Mouse (Mus musculus): ENCODE results near the gene Sepsecs. TPM values are rescaled to one million over a fixed set of nuclear protein-coding genes. Genes with fewer than 3 reads are reported as not detected.
A peak's percentile ranks its signal among the peaks of the same experiment; 100 is the strongest.
"Not testable (repeated sequence)": the region's sequence is repeated elsewhere in the genome, so short reads cannot be mapped to it uniquely, and the experiment has no call there.

Sepsecs gene
- 6.2 and 7.4 TPM in 2 replicates for polyA plus RNA-seq (2015; fragmentation: Nextera tagmentation; extraction: Ambion mirVana)

DNA sequence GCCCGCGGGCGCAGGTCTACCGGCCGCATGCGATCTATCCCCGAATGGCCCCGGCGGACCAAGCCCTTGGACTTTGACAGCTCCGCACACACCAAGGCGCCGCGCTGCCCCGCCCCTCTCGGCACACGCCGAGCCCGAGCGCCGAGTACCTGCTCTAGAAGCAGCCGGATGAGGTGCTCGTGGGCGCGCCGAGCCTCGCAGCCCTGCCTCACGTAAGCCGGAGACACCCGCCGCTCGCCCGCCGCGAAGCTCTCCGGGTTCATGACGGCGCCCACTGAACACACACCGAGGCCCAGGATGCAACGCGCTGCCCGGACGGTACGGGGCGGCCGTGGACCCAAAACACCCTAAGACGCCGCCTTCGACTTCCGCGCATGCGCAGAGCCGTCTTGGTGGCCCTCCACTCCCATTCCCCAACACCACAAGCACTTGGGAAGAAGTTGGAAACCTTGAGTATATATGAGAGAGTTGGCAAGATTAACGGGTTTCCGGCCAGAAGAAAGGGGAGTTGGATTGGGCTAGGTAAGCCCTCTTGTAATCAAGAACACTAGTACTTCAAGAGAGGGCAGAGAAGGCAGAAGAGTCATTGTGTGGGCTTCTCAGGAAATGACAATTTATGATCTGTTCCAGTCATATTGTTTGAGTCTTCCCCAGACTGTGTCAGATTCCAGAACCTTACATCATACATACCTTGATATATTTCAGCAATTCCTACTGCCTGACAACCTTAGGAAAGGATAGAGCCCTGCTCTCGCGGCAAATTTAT, at the start of gene Sepsecs:
Gene Sepsecs (minus strand): TSS at position 283 of the 766 bp plus-strand sequence.
- peak within 1 kb of the TSS; percentile 68 for H3K4me2 ChIP-seq

DNA sequence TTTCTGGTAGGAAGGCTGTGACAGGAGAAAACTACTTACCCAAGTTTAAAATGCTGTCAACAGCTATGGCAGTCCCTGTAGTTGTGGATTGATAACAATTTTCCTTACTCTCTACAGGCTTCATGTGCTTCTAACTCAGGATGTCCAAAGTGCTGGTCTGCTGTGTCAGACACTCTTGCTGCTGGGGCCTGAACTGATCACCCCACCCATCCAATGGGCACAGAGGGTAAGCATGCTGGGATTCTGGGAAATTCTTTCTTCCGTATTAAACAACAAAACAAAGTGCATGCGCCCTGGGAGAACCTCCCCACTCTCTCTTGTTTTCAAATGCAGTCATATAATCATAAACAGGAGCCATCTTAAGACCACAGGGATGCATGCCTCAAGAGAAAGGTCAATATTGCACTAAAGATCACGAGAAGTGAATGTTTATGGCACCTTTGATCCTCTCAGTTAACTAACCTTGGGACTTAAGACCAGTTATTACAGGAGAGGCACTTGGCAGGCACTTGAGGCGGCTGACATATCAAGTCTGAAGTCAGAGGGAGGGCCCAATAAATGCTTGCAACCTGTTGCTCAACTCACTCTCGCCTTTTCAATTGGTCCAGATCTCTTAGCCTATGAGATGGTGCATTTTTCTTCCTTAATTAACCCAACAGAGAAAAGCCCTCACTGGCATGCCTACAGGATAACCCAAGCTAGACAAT, 47.4 kb upstream of the Sepsecs start:
- ATAC-seq (ENCODE audit: low FRiP score) = no peak
- Histone ChIP-seq H3K9me3 (replicated peaks) (no peaks in the 10 kb centered on the region), H3K4me3 (replicated peaks) (no peak overlapping the region), H3K36me3 (no peaks in the 10 kb centered on the region), H3K27me3 (replicated peaks) (no peaks in the 10 kb centered on the region), H3K9ac (replicated peaks) (no peak overlapping the region), H3K4me2 (no peak overlapping the region), H3K4me1 (no peaks in the 10 kb centered on the region), H3K27ac (replicated peaks) (no peak overlapping the region)
- 70% methylated on average over 5 of the region's 5 CpGs for WGBS

More for the DNA sequence above, at the start of gene Sepsecs:
- H3K27me3 ChIP-seq (replicated peaks) = no peaks in the 10 kb centered on the region
- H3K9ac ChIP-seq (replicated peaks) = peak within 1 kb of the TSS; percentile 77
- 4% methylated on average over 56 of the region's 56 CpGs for WGBS
- H3K4me3 ChIP-seq (replicated peaks) = peak within 1 kb of the TSS; percentile 77
- H3K9me3 ChIP-seq (replicated peaks) = no peaks in the 10 kb centered on the region
- H3K4me1 ChIP-seq = peaks cover 14% of the 10 kb centered on the region
- H3K27ac ChIP-seq (replicated peaks) = peak within 1 kb of the TSS; percentile 63; the same call in 1 of the 2 replicates
- peak; percentile 95 for ATAC-seq (ENCODE audit: low FRiP score)
- H3K36me3 ChIP-seq = 0 out of 2 replicates have a peak, but pooled peaks cover 3% of the 10 kb centered on the region

DNA sequence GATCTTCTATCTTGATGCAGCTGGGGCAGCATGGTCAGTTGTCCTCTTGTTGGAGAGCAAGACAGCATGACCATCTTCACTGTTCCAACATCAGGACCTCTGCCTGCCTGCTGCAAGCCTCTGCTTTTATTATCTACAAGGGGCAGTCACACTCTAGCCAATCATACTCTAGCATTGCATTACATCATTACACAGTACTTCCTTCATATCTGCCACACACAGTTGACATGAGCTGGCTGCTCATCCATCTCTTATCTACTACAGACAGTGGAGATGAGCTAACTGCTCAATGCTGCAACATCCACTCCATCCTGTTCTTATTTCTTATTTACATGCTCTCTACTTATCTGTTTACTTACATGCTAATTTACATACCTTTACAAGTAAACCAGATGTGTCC, 43.2 kb upstream of the Sepsecs start:
- no peak for ATAC-seq (ENCODE audit: low FRiP score)

GRCm38 (mm10) chr5:52704562-52704961, 35.1 kb upstream of the Sepsecs start:
- ATAC-seq (ENCODE audit: low FRiP score) = no peak
- Histone ChIP-seq H3K4me2 (no peak overlapping the region), H3K9me3 (replicated peaks) (no peaks in the 10 kb centered on the region), H3K36me3 (no peaks in the 10 kb centered on the region), H3K4me3 (replicated peaks) (no peak overlapping the region), H3K27me3 (replicated peaks) (no peaks in the 10 kb centered on the region), H3K9ac (replicated peaks) (no peak overlapping the region), H3K4me1 (no peaks in the 10 kb centered on the region), H3K27ac (replicated peaks) (no peak overlapping the region)
- WGBS = 84% methylated on average over 4 of the region's 4 CpGs

More for the DNA sequence above, 43.2 kb upstream of the Sepsecs start:
- H3K36me3 ChIP-seq = no peaks in the 10 kb centered on the region
- H3K4me3 ChIP-seq (replicated peaks) = no peak overlapping the region
- H3K9ac ChIP-seq (replicated peaks) = no peak overlapping the region
- H3K9me3 ChIP-seq (replicated peaks) = no peaks in the 10 kb centered on the region
- no peaks in the 10 kb centered on the region for H3K4me1 ChIP-seq
- H3K4me2 ChIP-seq = no peak overlapping the region
- no peak overlapping the region for H3K27ac ChIP-seq (replicated peaks)
- H3K27me3 ChIP-seq (replicated peaks) = no peaks in the 10 kb centered on the region

- ATAC-seq (ENCODE audit: low FRiP score); H3K9ac ChIP-seq (replicated peaks); H3K27me3 ChIP-seq (replicated peaks); H3K36me3 ChIP-seq; H3K9me3 ChIP-seq (replicated peaks); H3K4me1 ChIP-seq; H3K4me3 ChIP-seq (replicated peaks); H3K4me2 ChIP-seq; H3K27ac ChIP-seq (replicated peaks): not testable (repeated sequence)
- 92% methylated on average over 7 of the region's 7 CpGs for WGBS
Observed at GRCm38 (mm10) chr5:52697882-52698440, 28.5 kb upstream of the Sepsecs start.

GRCm38 (mm10) chr5:52697291-52697690, 27.8 kb upstream of the Sepsecs start:
- Histone ChIP-seq H3K9me3 (replicated peaks) (no peaks in the 10 kb centered on the region), H3K4me2 (no peak overlapping the region), H3K4me1 (no peaks in the 10 kb centered on the region), H3K36me3 (no peaks in the 10 kb centered on the region), H3K27ac (replicated peaks) (no peak overlapping the region), H3K27me3 (replicated peaks) (no peaks in the 10 kb centered on the region), H3K9ac (replicated peaks) (no peak overlapping the region), H3K4me3 (replicated peaks) (no peak overlapping the region)
- no peak for ATAC-seq (ENCODE audit: low FRiP score)
- 100% methylated on average over 1 of the region's 1 CpGs for WGBS

- Histone ChIP-seq H3K4me2 (no peak overlapping the region), H3K9me3 (replicated peaks) (no peaks in the 10 kb centered on the region), H3K27ac (replicated peaks) (no peak overlapping the region), H3K36me3 (no peaks in the 10 kb centered on the region), H3K9ac (replicated peaks) (no peak overlapping the region), H3K4me3 (replicated peaks) (no peak overlapping the region), H3K27me3 (replicated peaks) (no peaks in the 10 kb centered on the region), H3K4me1 (no peaks in the 10 kb centered on the region)
- no peak for ATAC-seq (ENCODE audit: low FRiP score)
- 54% methylated on average over 6 of the region's 6 CpGs for WGBS
Observed at GRCm38 (mm10) chr5:52687741-52688455, 18.4 kb upstream of the Sepsecs start.

DNA sequence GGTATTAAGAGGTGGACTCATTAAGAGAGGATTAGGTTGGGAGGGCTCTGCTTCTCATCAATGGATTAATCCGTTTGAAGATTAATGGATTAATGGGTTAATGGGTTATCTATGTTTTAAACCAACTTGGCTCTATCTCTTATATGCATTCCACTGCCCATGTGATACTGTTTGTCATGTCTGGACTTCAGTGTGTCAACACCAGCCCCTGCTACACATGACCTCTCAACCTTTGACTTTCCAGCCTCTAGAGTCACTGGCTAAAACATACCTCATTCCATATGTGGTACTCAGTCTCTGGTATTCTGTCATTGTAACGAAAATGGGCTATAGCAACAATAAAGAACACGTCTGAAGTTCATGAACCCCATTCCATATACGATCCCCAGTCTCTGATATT, 11.6 kb upstream of the Sepsecs start:
- no peak overlapping the region for H3K9ac ChIP-seq (replicated peaks)
- no peak for ATAC-seq (ENCODE audit: low FRiP score)
- no peaks in the 10 kb centered on the region for H3K27me3 ChIP-seq (replicated peaks)
- H3K4me1 ChIP-seq = no peaks in the 10 kb centered on the region
- H3K36me3 ChIP-seq = no peaks in the 10 kb centered on the region
- no peak overlapping the region for H3K4me2 ChIP-seq
- H3K27ac ChIP-seq (replicated peaks) = no peak overlapping the region
- H3K9me3 ChIP-seq (replicated peaks) = no peaks in the 10 kb centered on the region
- WGBS = 79% methylated on average over 4 of the region's 4 CpGs
- no peak overlapping the region for H3K4me3 ChIP-seq (replicated peaks)

GRCm38 (mm10) chr5:52680191-52680590, 10.7 kb upstream of the Sepsecs start:
- Histone ChIP-seq H3K9ac (replicated peaks) (no peak overlapping the region), H3K27me3 (replicated peaks) (no peaks in the 10 kb centered on the region), H3K4me3 (replicated peaks) (no peak overlapping the region), H3K4me2 (no peak overlapping the region), H3K27ac (replicated peaks) (no peak overlapping the region), H3K36me3 (no peaks in the 10 kb centered on the region), H3K9me3 (replicated peaks) (no peaks in the 10 kb centered on the region), H3K4me1 (no peaks in the 10 kb centered on the region)
- 74% methylated on average over 4 of the region's 4 CpGs for WGBS
- no peak for ATAC-seq (ENCODE audit: low FRiP score)

GRCm38 (mm10) chr5:52678498-52679070, 9.1 kb upstream of the Sepsecs start:
- Histone ChIP-seq H3K4me3 (replicated peaks) (no peak overlapping the region), H3K9me3 (replicated peaks) (no peaks in the 10 kb centered on the region), H3K4me2 (no peak overlapping the region), H3K9ac (replicated peaks) (no peak overlapping the region), H3K27me3 (replicated peaks) (no peaks in the 10 kb centered on the region), H3K27ac (replicated peaks) (no peak overlapping the region), H3K4me1 (no peaks in the 10 kb centered on the region), H3K36me3 (no peaks in the 10 kb centered on the region)
- ATAC-seq (ENCODE audit: low FRiP score) = no peak
- WGBS = 88% methylated on average over 5 of the region's 5 CpGs

DNA sequence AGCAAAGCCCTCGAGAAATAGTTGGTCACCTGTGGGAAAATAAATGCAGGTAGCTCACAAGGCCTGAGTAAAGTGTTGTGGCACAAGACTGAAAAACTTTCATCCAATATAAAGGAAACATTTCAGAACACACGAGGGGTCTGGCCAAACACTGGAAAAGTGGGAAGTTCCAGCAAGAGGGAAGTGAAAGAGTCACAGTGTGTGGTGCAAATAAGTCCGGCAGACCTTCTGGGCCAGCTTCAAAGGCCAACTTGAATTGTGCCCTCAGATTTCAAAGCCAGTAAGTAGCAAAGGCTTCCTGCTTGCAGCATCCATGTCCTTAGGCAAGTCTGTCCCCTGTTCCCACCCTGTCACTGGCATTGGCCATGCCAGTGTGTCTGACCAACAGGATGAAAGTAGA, 7.6 kb upstream of the Sepsecs start:
- H3K4me1 ChIP-seq = no peaks in the 10 kb centered on the region
- no peak for ATAC-seq (ENCODE audit: low FRiP score)
- H3K9ac ChIP-seq (replicated peaks) = no peak overlapping the region
- H3K27me3 ChIP-seq (replicated peaks) = no peaks in the 10 kb centered on the region
- no peak overlapping the region for H3K4me3 ChIP-seq (replicated peaks)
- H3K36me3 ChIP-seq = no peaks in the 10 kb centered on the region
- no peak overlapping the region for H3K4me2 ChIP-seq
- H3K9me3 ChIP-seq (replicated peaks) = no peaks in the 10 kb centered on the region
- no peak overlapping the region for H3K27ac ChIP-seq (replicated peaks)
- 89% methylated on average over 3 of the region's 3 CpGs for WGBS

Measured in neural tube, embryonic 15.5 days (tissue).